Mouse (Mus musculus) yolk sac, embryonic 10.5 days (tissue): Measurements from ENCODE around the gene Simc1.

Source experiments
- DNase-seq: peaks from one replicate; pipeline ENCODE4 v3.0.0-alpha.2; 2017; ENCODE audit warnings: low spot score

Gene Simc1

GRCm38 (mm10) chr13:54585831-54586230 is 82.3 kb downstream of the Simc1 start:
- no peak for DNase-seq

- DNase-seq: no peak
Observed at GRCm38 (mm10) chr13:54589414-54589995, 85.9 kb downstream of the Simc1 start.

- DNase-seq: peak; percentile 98
Observed at GRCm38 (mm10) chr13:54589996-54590951, 86.7 kb downstream of the Simc1 start, which contains the start of the genes Nop16 and Higd2a. Gene Nop16, minus strand, starts transcription at chr13:54590090. Gene Higd2a, plus strand, starts transcription at chr13:54590207.

- DNase-seq: no peak
Observed at GRCm38 (mm10) chr13:54591776-54592356, 88.3 kb downstream of the Simc1 start.

- DNase-seq: no peak
Observed at GRCm38 (mm10) chr13:54593617-54594016, 90.0 kb downstream of the Simc1 start.

GRCm38 (mm10) chr13:54596107-54596690 is 92.6 kb downstream of the Simc1 start:
- no peak for DNase-seq

- DNase-seq: peak; percentile 40
Observed at GRCm38 (mm10) chr13:54596870-54597269, 93.3 kb downstream of the Simc1 start.

- no peak for DNase-seq
Observed at GRCm38 (mm10) chr13:54598622-54599143, 95.1 kb downstream of the Simc1 start.
